Mouse (Mus musculus): ENCODE results near the gene Uaca.

Uaca gene

DNA sequence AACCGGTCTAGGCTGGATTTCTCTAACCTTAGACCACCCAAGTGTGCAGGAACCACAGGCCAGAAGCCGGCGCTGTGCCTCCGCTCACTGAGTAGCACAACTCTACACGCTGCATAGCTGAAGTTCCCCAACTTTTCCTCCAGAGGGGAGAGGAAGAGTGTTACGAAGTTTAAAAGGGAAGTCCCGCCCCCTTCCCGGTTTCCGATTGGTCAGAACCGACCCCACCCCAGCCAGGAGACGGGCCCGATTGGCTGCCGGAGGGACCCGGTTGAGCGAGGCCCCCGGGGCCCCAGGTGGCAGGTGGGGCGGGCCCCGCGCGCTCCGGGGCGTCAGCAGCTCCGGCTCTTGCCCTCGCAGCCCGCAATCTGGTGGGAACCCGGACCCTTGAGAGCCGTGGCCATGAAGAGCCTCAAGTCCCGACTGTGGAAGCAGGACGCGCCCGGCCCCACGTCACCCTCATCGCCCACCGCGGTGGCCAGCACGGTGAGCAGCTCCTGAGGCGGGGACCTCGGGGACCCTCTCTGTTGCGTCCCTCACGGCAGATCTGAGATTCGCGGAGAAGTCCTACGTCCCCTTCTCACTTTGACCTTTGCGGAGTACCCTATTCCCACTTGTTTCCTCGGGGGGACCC lies at the start of gene Uaca:
TSS of gene Uaca (plus strand) at position 333 of the 631 bp plus-strand sequence.
- under 1% methylated on average over 45 of the region's 45 CpGs for WGBS

DNA sequence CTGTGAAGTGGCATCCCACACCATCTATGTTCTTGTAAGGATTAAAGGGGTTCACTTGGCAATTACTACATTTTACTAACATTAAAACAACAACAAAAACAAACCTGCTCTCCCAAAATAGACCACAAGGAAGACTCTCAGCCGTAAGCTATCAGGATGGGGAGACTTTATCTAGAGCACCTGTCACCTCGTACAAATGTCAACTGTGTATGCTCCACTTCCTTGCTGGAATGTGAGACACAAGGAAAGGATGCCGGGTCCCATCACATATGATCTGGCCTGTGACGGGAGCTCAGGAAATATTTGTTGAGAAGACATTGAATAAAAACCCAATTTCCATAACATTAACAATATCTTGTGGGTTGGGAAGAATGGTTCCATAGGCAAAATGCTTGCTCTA lies 49.4 kb upstream of the Uaca start:
- WGBS = 59% methylated on average over 4 of the region's 4 CpGs

DNA sequence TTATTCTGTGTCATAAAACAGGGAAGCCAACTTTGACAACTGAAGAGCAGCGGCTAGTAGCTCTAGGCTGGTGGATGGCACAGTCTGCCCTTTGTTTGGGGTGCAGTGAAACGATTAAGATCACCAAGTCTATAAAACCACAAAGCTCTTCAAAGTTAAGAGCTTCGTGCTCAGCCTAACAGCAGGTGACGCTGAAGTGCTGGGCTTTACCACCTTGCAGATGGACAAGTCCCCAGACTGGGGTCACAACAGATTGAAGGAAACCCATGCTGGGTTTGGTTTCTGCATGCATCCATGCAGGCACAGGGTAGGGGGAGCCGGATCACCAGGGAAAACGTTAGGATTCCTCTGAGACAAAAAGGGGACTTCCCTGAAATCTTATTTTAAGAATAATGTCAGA lies 47.8 kb upstream of the Uaca start:
- 66% methylated on average over 6 of the region's 6 CpGs for WGBS

DNA sequence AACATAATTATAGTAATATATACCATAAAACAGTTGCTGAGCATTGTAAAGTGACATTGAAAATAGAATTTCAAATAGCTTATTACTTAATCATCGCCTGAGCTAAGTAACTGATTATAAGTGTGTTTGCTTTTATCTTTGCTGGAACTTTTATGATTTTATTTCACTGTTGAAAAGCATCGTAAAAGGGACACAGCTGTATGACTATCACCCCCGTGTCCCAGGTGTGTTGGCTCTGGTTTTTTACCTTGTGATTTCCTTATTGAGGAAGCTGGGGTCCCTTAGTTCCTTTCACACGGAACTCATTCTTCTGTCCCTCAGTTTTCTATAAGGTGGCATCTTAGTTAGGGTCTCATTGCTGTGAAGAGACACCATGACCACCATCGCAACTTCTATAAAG lies 46.7 kb upstream of the Uaca start:
- 96% methylated on average over 5 of the region's 5 CpGs for WGBS

DNA sequence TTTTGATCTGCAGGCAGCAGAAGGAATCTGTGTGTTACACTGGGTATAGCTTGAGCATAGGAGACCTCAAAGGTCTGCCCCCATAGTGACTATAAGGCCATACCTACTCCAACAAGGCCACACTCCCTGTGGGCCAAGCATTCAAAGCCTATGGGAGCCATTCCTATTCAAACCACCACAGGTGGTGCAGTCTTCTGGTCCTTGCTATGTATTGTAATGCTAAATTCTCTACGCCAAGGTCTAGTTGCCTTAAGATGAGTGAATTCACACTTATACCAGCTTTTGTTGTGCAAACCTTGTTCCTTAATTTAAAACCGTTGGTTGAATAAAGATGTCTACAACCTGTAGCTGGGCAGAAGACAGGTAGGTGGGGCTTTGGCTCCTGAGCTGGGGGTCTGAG lies 46.2 kb upstream of the Uaca start:
- 89% methylated on average over 2 of the region's 2 CpGs for WGBS

DNA sequence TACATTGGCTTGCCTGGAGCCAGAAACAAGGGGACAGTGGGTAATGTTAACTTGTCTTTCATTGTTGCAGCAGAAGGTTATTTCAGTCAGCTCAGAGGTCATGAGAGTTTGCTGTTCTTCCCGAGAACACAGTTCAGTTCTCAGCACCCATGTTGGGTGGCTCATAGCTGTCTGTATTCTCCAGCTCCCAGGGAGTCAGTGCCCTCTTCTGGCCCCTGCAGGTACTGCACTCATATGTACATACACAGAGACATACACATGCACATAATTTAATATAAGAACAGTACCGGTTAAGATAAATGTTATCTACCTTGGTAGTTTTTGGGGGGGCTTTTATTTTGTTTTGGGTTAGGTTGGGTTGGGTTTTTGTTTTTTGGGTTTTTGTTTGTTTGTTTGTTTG lies 45.2 kb upstream of the Uaca start:
- WGBS = 96% methylated on average over 2 of the region's 2 CpGs

DNA sequence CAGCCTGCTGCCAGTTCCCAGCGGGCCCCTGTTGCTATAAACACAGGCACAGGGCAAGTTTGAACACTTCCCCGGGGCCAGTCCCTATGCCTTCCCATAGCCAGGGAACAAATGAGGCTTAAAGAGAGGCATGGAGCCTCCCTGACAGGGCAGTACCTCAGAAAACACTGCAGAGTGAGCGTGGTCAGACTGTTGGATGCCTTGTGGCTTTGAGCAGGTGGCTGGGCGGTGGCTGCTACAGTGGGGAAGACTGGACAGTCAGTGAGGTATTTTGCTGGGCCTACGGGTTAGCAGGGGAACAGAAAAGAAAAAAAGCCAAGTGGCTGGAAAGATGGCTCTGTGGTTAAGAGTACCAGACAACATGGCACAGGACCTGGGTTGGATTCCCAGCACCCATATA lies 43.2 kb upstream of the Uaca start:
- WGBS = 96% methylated on average over 5 of the region's 5 CpGs

DNA sequence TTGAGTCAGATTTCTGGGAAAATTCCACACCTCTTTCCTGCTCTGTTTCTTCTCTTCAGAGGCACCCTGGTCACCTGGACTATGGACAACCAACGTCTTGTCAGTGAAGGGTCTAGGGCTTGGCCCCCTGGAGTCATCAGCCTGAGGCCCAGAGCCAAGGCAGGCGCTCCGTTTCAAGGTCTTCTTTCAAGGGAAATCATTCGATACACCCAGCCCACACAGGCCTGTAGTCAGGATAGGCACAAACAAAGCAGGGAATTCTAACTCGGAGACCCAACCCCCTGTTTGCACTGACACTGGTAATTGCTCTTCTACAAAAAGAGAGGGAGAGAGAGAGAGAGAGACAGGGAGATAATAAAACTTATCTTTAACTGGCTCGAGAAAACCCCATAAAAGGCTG lies 42.4 kb upstream of the Uaca start:
- 76% methylated on average over 6 of the region's 6 CpGs for WGBS

DNA sequence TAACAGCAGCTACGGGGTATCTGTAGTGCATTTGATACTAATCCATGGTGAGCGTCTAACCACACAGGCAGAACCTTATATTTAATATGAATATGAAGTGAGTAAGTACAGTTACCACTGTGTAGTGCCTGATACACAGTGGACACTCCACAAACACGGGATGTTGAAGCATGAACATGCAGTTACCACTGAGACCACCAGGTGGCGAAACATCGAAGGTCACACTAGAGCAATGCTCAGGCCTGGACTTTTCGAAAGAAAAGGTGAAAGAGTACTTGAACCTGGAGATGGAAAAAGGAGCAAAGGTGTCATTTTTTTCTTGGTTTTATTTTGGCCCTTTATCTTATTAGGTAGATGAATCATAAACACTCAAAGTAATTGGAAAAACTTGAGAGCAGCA lies 38.1 kb upstream of the Uaca start:
- WGBS = 39% methylated on average over 6 of the region's 6 CpGs

DNA sequence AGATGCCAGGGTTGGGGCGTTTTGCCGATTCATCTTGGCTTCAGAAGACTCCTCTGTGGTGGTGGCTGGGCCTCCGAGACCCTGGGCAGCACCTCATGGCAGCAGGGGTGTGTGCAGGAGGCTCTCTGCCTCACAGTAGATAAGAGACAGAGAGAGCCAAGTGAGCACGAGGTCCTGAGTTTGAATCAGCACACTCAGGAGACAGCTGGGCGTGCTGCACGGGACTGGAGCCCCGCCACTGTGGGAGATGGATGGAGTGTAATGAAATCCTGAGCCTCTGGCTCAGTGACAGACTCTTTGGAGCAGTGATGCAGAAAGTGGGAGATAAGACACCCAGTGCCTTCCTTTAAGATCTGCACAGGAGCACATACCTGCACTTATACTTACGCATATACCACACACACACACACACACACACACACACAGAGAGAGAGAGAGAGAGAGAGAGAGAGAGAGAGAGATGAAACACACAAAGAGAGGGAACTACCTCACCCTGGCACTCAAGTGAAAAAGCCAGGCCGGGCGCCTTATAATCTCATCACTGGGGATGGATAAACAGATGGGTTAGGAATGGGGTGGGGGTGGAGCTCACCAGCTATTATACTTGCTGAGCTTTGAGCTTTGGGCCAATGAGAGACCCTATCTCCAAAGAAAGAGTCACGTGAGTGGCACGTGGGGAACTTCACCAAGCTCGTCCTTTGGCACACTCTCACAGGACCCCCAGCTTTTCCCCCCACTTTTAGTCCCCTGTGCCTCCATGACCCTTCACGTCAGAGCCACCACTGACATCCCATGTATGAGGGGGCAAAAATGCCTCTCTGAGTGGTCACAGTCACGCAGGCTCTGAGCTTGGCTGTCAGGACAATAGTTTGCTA lies 37.2 kb upstream of the Uaca start:
- whole genome bisulfite sequencing = 74% methylated on average over 15 of the region's 15 CpGs

DNA sequence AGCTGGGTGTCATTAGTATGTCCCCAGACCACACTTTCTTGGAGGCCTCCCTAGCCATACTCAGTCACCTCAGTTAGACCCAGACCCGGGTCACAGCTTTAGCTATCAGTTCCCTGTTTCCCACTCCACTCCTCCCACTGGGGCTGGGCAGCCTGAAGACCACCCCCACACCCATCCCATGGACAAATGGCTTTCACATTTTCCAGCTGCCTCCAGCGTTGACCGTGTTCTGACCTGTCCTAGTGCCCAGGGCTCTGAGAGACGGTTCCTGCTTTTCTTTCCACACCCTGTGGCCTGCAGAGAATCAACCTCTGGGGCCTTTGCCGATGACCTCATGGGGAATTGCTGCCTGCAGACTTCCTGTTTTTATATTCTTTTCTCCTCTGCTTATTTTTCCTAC lies 36.5 kb upstream of the Uaca start:
- WGBS = 77% methylated on average over 5 of the region's 5 CpGs

DNA sequence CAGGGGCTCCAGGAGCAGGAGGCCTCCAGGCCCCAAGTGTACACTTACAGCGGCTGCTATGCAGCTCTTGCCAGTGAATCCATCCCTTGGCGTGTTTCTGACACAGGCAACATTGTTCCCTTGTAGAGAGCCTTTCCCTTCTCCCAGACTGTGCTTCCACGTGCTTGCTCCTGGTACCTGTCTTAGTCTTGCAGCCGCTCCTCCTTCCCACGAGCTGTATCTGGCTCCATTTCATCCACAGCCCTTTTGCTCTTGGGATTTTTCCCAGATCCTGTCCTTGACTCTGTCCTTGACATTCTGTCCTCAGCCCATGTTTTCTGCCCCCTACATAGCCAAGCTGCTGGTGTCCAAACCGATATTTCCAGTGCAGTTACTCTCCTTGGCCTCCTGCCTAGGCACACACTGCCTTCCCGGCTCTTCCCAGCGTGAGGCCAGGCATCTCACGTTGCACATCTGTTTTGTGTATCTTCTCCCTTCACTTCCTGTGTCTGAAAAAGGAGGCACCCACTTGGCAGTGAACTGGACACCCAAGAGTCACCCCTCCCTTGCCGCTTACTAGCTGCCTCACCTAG lies 34.8 kb upstream of the Uaca start:
- 76% methylated on average over 10 of the region's 10 CpGs for WGBS

DNA sequence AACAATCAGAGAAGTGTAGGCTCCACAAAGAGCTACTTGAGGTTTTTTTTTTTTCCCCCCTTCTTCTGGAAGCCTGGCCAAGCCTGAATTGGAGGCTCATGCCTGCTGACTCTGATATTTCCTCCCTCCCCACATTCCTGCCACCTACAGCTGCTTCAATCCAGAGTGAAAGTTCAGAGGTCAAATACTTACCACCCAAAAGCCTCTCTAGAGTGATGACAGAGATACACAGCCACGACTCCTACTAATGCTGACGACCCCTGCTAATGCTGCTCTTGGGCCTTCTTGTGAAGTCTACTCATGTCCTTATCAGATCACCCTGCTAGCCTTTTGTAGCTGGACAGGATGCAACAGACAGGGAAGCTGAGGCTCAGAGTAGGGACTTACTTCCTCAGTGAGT lies 29.2 kb upstream of the Uaca start:
- 60% methylated on average over 2 of the region's 2 CpGs for WGBS

DNA sequence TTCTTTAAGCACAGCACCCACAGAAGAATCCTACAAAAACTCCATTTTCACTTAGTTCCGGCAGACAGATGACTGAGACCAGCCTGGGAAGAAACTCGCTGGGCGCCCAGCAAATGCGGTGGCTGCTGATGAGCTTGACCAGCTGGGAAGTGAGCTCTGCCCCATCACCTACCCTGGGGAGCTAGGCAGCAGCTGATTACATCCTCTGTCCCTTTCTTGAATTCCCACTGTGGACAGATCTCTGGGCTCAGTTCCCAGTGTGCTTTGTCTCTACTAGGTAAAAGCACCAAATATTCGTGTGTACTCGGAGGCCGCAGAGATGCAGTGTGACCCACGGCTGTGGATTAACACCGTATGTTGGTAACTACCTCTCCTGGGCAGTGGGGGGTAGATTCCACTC lies 25.9 kb upstream of the Uaca start:
- 63% methylated on average over 9 of the region's 9 CpGs for WGBS

DNA sequence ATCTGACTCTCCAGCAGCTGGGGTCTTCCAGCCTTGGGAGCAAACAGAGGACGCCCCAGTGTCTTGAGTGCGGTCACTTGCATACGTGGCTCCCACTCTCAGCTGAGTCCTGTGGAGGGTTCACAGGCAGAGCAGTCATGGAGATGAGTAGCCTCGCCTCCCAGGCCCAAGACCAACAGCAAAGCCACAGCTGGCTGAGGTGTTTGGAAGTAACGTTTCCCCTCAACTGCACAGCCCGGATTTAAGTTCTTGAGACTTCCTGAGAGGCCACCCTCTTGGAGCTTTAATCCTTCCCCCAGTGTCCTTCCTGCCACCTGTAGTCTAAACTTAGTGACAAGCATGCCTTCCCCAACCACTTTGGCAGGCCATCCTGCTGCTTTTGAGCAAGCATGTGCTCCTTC lies 24.6 kb upstream of the Uaca start:
- WGBS = 80% methylated on average over 6 of the region's 6 CpGs

DNA sequence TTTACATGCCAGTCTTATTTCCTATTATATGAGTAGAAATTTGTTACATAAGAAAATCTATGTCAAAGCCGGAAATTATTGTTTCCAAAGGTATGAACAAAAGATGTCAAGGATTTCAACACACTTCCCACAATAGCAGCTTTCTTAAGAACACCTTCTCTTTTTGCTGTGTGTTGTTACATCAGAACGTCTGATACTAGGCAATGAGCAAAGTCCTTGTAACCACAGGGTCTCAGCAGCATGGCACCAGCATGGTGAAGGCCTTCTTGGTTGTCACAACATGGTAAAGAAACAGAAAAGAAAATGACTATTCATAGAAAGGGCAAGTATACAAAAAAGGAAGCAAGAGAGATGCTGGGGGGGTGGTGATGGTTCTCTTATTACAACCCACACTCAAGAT lies 20.6 kb upstream of the Uaca start:
- 83% methylated on average over 2 of the region's 2 CpGs for WGBS

DNA sequence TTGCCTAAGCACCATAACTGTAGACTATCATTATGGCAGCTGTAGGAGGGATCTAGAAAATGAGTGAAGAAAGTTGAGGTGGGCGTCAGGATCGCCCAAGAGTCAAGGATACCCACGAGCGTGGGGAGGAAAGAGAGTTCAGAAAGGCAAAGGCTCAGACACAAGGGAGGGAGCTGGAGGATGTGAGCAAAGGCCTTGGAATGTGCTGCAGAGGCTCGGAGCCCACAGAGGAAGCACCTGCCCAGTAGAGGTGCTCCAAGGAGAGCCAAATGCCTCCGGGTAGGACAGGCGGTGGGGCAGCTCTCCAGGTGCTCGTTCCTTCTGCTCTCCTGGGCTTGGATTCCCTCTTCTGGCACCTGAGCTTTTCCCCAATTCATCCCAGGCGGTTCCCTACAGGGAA lies 17.4 kb upstream of the Uaca start:
- WGBS = 83% methylated on average over 9 of the region's 9 CpGs

DNA sequence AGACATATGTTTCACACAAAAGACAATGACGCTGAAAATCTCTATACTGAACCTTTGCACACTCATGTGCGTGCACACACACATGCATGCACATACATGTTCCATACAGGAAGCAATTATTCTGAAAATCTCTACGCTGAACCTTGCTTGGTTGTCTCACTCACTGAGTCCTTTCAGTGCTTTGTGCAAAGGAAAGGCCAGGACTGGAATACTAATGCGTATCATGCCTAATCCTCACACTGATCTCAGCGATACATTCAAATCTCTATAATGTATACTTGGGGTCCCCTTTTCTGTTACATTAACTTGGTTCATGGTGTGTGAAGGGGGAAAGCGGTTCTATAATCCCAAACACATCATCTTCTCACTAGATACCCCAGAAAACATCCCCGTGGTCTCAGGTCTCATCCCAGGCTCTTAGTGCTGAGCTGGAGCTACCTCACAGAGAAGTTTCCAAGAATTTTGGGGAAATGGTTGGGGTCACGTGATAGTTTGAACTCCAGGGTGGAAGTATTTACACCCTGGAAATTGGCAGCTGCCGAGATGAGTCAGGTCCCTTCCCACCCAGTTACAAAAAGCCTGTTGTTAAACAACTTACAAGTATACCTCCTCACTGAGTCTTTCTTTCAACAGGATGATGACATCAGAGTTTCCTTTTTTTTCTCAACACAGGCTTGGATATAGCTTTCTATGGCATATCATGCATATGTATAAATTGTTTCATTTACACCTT lies 12.1 kb upstream of the Uaca start:
- WGBS = 77% methylated on average over 9 of the region's 9 CpGs

DNA sequence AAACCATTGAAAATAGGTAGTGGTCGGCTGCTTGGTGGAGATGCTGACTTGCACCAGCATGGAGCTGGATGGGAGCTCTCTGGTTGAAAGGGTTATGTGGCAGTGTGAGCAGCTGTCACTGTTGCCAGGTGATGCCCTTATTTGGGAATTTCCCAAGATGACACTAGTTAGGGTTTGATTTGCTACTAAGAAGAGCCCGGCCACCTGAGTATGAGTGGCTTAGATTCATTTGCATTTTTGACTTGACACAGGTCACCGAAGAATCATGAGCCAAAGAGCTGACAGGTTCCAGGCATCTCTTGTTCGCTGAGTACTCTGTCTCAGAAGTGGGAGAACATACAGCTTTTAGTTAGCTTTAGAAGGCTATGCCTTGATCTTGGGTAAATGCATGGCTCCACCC lies 9.3 kb upstream of the Uaca start:
- WGBS = 84% methylated on average over 4 of the region's 4 CpGs

DNA sequence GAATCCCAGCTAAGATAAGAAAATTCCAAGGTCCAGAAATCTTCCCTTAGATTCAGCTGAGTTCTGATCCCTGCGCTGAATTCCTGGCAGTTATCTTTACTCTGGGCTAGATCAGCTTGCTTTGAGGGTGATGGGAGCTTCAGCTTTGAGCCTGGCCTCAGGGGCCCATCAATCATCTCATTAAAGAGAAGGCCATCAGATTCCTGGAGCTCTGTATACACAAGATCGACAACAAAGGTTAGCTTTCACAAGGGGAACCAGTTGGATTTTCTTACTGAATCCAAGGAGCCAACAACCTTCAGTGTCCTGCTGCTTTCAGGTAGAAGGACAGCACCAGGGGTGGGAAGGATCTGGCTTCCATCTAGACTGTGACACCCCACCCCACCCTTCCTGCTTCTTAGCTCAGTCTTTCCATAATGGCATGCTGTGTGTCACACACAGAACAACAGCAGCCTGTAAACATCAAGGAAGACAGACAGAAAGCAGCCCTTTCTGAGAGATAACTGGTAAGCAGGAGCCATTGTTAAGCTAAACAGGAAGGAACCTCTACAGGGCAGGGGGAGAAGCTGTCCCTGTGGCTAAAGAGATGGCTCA lies 6.7 kb upstream of the Uaca start:
- 68% methylated on average over 2 of the region's 2 CpGs for WGBS

DNA sequence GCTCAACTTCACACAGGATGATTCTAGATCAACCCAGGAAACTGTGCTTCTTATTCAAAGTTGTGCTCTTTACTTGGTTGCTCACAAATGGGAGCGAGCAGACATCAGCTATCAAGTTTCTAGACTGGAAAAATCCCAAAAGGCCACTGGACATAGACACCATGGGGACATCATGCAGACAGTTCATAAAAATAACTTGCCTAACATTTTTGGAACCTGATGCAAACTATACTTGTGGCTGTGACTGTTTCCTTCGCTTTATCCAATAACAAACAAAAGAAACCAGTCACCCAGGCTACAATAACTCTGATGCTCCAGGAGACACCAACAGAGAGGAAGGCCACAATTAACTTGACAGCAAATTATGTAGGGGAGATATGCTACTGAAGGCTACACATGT lies 4.1 kb upstream of the Uaca start:
- WGBS = 91% methylated on average over 2 of the region's 2 CpGs

DNA sequence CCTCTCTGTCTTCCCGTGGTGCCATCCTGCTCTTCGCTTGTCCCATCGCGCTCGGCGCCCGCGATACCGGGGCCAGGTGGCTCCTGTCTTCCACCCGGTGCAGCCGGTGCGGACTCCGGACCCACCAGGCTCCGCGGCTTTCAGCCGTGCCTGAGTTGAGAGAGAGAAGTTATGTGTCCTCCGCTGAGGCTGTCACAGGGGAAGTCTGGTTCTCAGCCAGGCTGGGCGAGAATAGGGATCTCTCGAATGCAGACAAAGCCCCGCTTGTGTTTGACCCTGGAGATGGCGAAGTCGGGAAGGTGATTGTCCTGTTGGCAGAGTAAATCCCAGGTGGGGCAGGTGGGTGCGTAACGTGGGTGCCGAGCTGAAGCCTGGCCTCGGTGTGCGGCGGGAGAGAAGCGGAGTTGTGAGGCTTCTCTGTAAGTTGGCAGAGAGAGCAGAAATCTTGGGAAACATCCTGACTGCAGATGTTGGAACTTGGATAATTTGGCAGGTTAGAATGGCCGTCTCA lies 554 bp downstream of the Uaca start:
- WGBS = 2% methylated on average over 30 of the region's 30 CpGs
